Mouse (Mus musculus): ENCODE measurements around the gene Gm9125.
"Not testable (repeated sequence)": the region's sequence is repeated elsewhere in the genome, so short reads cannot be mapped to it uniquely, and the experiment has no call there.

- TF ChIP-seq POLR2A (IDR thresholded peaks at IDR 0.05; ENCODE audit: insufficient read depth, low read length); CTCF (IDR thresholded peaks at IDR 0.05; ENCODE audit: low read depth, low read length): not testable (repeated sequence)
Measured at GRCm38 (mm10) chr3:94038241-94038640, 16.4 kb downstream of the Gm9125 start.
